In the genomic region with DNA sequence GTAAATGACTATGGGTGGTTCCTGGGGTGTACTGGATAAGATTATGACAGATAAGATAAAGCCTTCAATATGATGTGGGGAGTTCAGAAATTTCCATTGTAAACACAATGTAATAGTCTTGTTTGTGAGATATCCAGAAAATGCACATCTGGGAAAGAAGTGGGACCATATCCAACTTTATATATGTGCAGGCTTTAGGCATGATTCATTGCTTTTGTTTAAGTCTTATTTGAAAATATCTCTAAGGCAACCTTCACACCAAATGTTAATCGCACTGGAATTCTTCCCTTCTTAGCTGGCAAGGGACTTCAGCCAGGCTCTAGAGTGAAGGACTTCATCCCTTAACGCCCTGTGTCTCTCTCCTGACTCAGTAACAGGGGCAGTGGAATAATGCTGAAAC, we compare ENCODE assay signal across 25 mouse cellular contexts.
"Had no signal": no experiment of that assay in that cellular context is flagged by ENCODE, and none has a peak within 500 bp of the region (broad histone marks: within the 10 kb centered on the region; RNA-seq: fewer than 3 reads in every experiment).

No protein-coding gene starts in this region.

- H3K4me3 ChIP-seq: gastrocnemius, adult 2 months; heart, embryonic 10.5 days; heart, embryonic 12.5 days; hindbrain, embryonic 10.5 days; hindbrain, embryonic 12.5 days; layer of hippocampus, adult 2 months; left cerebral cortex, adult 2 months; limb, embryonic 13.5 days; liver, embryonic 13.5 days had no signal

- H3K27ac ChIP-seq: gastrocnemius, adult 2 months; heart, embryonic 10.5 days; hindbrain, embryonic 10.5 days; hindbrain, embryonic 12.5 days; hindbrain, embryonic 14.5 days; layer of hippocampus, adult 2 months; left cerebral cortex, adult 2 months; limb, embryonic 13.5 days; liver, embryonic 13.5 days had no signal

- H3K9me3 ChIP-seq: heart, embryonic 10.5 days; heart, embryonic 12.5 days; hindbrain, embryonic 10.5 days; hindbrain, embryonic 12.5 days; limb, embryonic 13.5 days; liver, embryonic 13.5 days had no signal

- H3K9ac ChIP-seq: heart, embryonic 12.5 days; hindbrain, embryonic 12.5 days; hindbrain, embryonic 14.5 days; limb, embryonic 13.5 days; liver, embryonic 13.5 days had no signal

- H3K4me2 ChIP-seq: heart, embryonic 12.5 days; hindbrain, embryonic 12.5 days; hindbrain, embryonic 14.5 days; limb, embryonic 13.5 days; liver, embryonic 11.5 days; liver, embryonic 13.5 days had no signal

- ATAC-seq: hindbrain, embryonic 16.5 days; inflammation-experienced regulatory T-cells, adult 6 months; intestine, postnatal 0 days had no signal

- H3K27me3 ChIP-seq: liver, embryonic 13.5 days had no signal

- DNase-seq: gastrocnemius, adult 2 months; gastrocnemius, postnatal 10 days; gastrocnemius, postnatal 25 days; heart, adult 18-20 months; heart, postnatal 10 days; heart, postnatal 4 days; kidney, adult 18-20 months; kidney, adult 8-10 months; kidney, postnatal 10 days; kidney, postnatal 25 days; kidney, postnatal 4 days; liver; liver, embryonic 13.5 days had no signal

- H3K36me3 ChIP-seq: heart, embryonic 10.5 days; heart, embryonic 12.5 days; hindbrain, embryonic 10.5 days; hindbrain, embryonic 12.5 days; limb, embryonic 13.5 days; liver, embryonic 13.5 days had no signal

- H3K4me1 ChIP-seq: heart, embryonic 10.5 days; heart, embryonic 12.5 days; hindbrain, embryonic 12.5 days; liver, embryonic 13.5 days had no signal
